Comparison of ENCODE assay signal across 16 mouse cellular contexts in genomic region chr19:30676308-30676707, GRCm38 (mm10).
"Had no signal": no experiment of that assay in that cellular context is flagged by ENCODE, and none has a peak within 500 bp of the region (broad histone marks: within the 10 kb centered on the region; RNA-seq: fewer than 3 reads in every experiment).

No protein-coding gene starts in this region.

- H3K4me3 ChIP-seq: limb, embryonic 15.5 days; liver, embryonic 12.5 days; myocyte; neural tube, embryonic 13.5 days had no signal

- H3K4me2 ChIP-seq: limb, embryonic 15.5 days; liver, embryonic 12.5 days; lung, embryonic 14.5 days; neural tube, embryonic 13.5 days had no signal

- ATAC-seq: intestine, postnatal 0 days; liver, embryonic 12.5 days had no signal

- H3K9ac ChIP-seq: limb, embryonic 15.5 days; liver, embryonic 12.5 days; lung, embryonic 14.5 days; neural tube, embryonic 13.5 days had no signal

- H3K4me1 ChIP-seq: limb, embryonic 15.5 days; liver, embryonic 12.5 days had no signal

- H3K36me3 ChIP-seq: limb, embryonic 15.5 days; liver, embryonic 12.5 days; neural tube, embryonic 13.5 days had no signal

- H3K27me3 ChIP-seq: limb, embryonic 15.5 days; liver, embryonic 12.5 days; neural tube, embryonic 13.5 days had no signal

- DNase-seq: kidney, adult 8-10 months; kidney, postnatal 36 days; layer of hippocampus, adult 9-11 months; layer of hippocampus, postnatal 36 days; lung, embryonic 14.5 days; lung, postnatal 4 days; right cerebral cortex, postnatal 4 days; spleen, adult 18-20 months; thymus, adult 18-20 months; thymus, postnatal 14 days had no signal

- H3K27ac ChIP-seq: kidney, postnatal 0 days; limb, embryonic 15.5 days; liver, embryonic 12.5 days; neural tube, embryonic 13.5 days had no signal

- H3K9me3 ChIP-seq: limb, embryonic 15.5 days; liver, embryonic 12.5 days; neural tube, embryonic 13.5 days had no signal
